31 mouse cellular contexts compared by ENCODE assay signal in the genomic region with DNA sequence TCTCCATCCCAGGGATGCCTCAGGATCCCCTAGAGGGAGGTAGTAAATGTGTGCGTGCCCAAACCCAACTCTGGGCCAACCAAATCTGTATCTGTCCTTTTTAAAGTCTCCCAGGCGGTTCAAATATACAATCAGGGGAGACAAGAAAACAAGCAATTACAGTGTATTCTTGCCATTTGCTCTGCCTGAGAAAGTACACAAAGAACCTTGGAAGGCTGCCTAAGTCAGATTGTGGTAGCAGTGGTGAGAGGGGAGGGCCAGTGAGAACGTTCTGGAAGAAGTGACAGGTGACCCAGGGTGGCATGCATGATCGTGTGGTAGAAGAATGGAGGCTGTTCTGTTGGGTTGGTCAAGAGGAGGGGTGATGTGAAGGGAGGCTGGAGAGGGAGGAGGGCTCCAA. TPM values are rescaled to one million over a fixed set of nuclear protein-coding genes. Genes with fewer than 3 reads are reported as not detected.
"Had no signal": no experiment of that assay in that cellular context is flagged by ENCODE, and none has a peak within 500 bp of the region (broad histone marks: within the 10 kb centered on the region; RNA-seq: fewer than 3 reads in every experiment).

No protein-coding gene starts in this region.

- ATAC-seq: forebrain, embryonic 13.5 days; forebrain, embryonic 15.5 days; forebrain, embryonic 16.5 days; forebrain, postnatal 0 days had no signal

- H3K4me3 ChIP-seq: embryonic facial prominence, embryonic 10.5 days; embryonic facial prominence, embryonic 12.5 days; embryonic facial prominence, embryonic 13.5 days; embryonic facial prominence, embryonic 15.5 days; erythroblast, embryonic 14.5 days; forebrain, embryonic 12.5 days; forebrain, embryonic 13.5 days; forebrain, embryonic 15.5 days; gastrocnemius, adult 2 months; heart, adult 2 months had no signal

- H3K27me3 ChIP-seq: embryonic facial prominence, embryonic 12.5 days; forebrain, embryonic 15.5 days had no signal

- DNase-seq: cerebellum, adult 8-10 months; cerebellum, adult 9-10 months; cerebellum, adult 9-11 months; cerebellum, postnatal 10 days; cerebellum, postnatal 14 days; cerebellum, postnatal 25 days; cerebellum, postnatal 36 days; forebrain, postnatal 0 days; gastrocnemius, adult 2 months; gastrocnemius, postnatal 10 days; gastrocnemius, postnatal 14 days; gastrocnemius, postnatal 25 days; gastrocnemius, postnatal 36 days; heart, adult 11 months; heart, adult 18-20 months; heart, adult 2 months had no signal

- H3K9me3 ChIP-seq: embryonic facial prominence, embryonic 10.5 days; embryonic facial prominence, embryonic 12.5 days; embryonic facial prominence, embryonic 13.5 days; embryonic facial prominence, embryonic 15.5 days; forebrain, embryonic 12.5 days; forebrain, embryonic 13.5 days; forebrain, embryonic 15.5 days had no signal

- H3K36me3 ChIP-seq: embryonic facial prominence, embryonic 10.5 days; embryonic facial prominence, embryonic 12.5 days; embryonic facial prominence, embryonic 13.5 days; embryonic facial prominence, embryonic 15.5 days; forebrain, embryonic 12.5 days; forebrain, embryonic 15.5 days had no signal

- H3K4me1 ChIP-seq: embryonic facial prominence, embryonic 13.5 days; embryonic facial prominence, embryonic 15.5 days had no signal

- H3K27ac ChIP-seq: embryonic facial prominence, embryonic 10.5 days; embryonic facial prominence, embryonic 12.5 days; embryonic facial prominence, embryonic 13.5 days; embryonic facial prominence, embryonic 15.5 days; forebrain, embryonic 12.5 days; forebrain, embryonic 13.5 days; forebrain, embryonic 15.5 days; gastrocnemius, adult 2 months; heart, adult 2 months had no signal

- H3K4me2 ChIP-seq: embryonic facial prominence, embryonic 12.5 days; embryonic facial prominence, embryonic 13.5 days; embryonic facial prominence, embryonic 15.5 days; forebrain, embryonic 12.5 days; forebrain, embryonic 13.5 days; forebrain, embryonic 15.5 days had no signal

- H3K9ac ChIP-seq: embryonic facial prominence, embryonic 12.5 days; embryonic facial prominence, embryonic 13.5 days; embryonic facial prominence, embryonic 15.5 days; forebrain, embryonic 12.5 days; forebrain, embryonic 13.5 days; forebrain, embryonic 15.5 days; forebrain, postnatal 0 days had no signal

RNA-seq across cellular contexts. Expression of gene Ccl1, which starts 46.4 kb away (rescaled TPM):
- polyA plus RNA-seq: cortical plate, adult 2 months; embryonic facial prominence, embryonic 10.5 days; embryonic facial prominence, embryonic 11.5 days; embryonic facial prominence, embryonic 12.5 days; embryonic facial prominence, embryonic 13.5 days; embryonic facial prominence, embryonic 14.5 days; embryonic facial prominence, embryonic 15.5 days; erythroblast, embryonic 14.5 days; forebrain, embryonic 11.5 days; forebrain, embryonic 12.5 days; forebrain, embryonic 13.5 days; forebrain, embryonic 15.5 days; frontal cortex, adult 2 months; gonadal fat pad, adult 2 months; heart, adult 2 months had no signal
